Mouse (Mus musculus): ENCODE measurements at regions not wholly inside any gene's neighbourhood (a gene's known extent, or its start where the extent isn't known, plus 50 kb on each side); places are given as distances from the start of the nearest gene placed in this dataset.

DNA sequence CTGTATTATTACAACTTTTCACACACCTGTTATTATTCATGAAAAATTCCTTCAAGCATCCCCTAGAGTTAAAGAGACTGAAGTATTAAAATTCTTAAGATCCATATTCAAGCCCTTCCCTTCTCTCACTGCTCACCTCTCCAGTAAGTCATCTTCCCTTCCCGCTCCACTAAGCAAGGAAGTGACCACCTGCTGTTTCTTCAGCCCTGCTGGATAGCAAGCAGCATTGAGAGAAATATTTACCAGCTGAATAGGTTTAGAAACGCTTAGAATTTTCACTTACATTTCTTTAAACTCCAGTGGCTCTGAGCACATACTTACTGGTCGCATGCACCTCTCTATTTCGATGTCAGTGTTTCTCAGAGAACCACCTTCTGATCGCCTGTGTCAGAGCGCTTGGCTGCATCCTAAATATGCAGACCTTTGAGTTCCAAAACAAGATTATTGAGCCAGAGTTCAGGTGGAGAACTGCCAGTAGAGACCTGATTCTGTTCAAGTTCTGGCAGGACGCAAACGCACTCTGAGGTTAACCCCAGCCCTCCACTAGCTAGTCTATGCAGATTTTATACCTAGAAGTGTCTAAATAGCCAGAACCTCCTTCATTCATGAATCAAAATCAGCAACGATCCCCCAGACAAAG lies 314.9 kb downstream of the Mllt3 start:
- 62% methylated on average over 9 of the region's 9 CpGs for WGBS (ENCODE audit: insufficient replicate concordance)

DNA sequence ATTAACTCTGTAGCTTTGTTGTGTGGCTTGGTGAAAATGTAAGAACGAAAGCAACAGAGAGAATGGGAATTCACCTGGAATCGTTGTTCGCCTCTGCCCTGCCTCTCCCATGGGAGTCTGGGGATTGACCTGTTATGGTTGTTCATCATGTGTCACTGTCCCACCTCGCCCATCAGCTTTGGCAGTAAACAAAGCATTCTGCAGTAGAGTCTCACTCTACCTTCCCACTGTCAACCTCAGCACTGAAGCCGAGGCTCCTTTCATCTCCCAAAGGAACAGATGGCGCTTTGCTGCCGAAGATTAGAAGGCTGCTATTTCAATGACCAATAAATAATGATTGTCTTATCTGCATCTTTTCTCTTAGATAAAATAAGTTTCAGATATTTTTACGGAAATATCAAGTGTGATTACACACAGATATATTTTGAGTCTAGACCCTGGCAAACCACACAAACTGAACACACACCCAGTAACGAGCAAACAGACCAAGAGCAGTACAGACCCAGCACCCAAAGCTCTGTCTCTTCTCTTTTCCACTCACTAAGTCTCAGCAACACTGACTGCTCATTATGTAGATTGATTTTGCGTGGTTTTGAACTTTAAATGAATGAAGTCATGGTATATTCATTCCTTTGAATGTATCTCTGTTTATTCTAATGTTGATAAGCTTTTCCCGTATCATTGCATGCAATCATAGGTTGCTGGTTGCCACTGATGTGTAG lies 317.8 kb downstream of the Mllt3 start:
- no peak overlapping the region for H3K27ac ChIP-seq (replicated peaks)
- no peak overlapping the region for H3K9ac ChIP-seq
- H3K9me3 ChIP-seq (replicated peaks): no peaks in the 10 kb centered on the region
- no peak overlapping the region for H3K4me2 ChIP-seq
- no peaks in the 10 kb centered on the region for H3K4me1 ChIP-seq (replicated peaks)
- 54% methylated on average over 11 of the region's 11 CpGs for WGBS (ENCODE audit: insufficient replicate concordance)
- no peak overlapping the region for H3K4me3 ChIP-seq (replicated peaks)
- ATAC-seq (ENCODE audit: insufficient read depth): no peak
- H3K36me3 ChIP-seq (replicated peaks): no peaks in the 10 kb centered on the region
- H3K27me3 ChIP-seq: no peaks in the 10 kb centered on the region

More for the DNA sequence above, 314.9 kb downstream of the Mllt3 start:
- Histone ChIP-seq H3K9me3 (replicated peaks) (no peaks in the 10 kb centered on the region), H3K4me3 (replicated peaks) (no peak overlapping the region), H3K27ac (replicated peaks) (no peak overlapping the region), H3K36me3 (replicated peaks) (no peaks in the 10 kb centered on the region), H3K9ac (no peak overlapping the region), H3K4me1 (replicated peaks) (no peaks in the 10 kb centered on the region), H3K27me3 (no peaks in the 10 kb centered on the region), H3K4me2 (no peak overlapping the region)
- no peak for ATAC-seq (ENCODE audit: insufficient read depth)

DNA sequence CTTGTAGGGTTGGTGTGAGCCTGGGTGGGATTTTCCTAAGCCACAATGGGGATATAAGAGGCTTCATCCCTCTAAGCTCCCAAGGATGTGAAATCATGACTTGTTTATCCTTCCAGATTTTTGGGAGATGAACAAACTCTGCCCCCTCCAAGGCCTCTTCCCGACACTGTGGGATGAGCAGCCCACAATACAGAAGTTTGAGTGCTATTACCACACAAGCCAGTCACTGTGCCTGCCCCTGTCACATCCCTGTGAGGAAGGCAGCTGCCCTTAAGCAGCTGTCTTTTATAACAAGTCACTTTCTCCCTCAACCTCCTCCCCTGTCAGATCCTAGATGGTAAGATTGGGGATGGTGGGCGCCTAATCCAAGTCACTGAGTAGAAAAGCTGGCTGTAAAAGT lies 320.5 kb downstream of the Mllt3 start:
- Histone ChIP-seq H3K9ac (no peak overlapping the region), H3K4me3 (replicated peaks) (no peak overlapping the region), H3K27me3 (no peaks in the 10 kb centered on the region), H3K4me2 (no peak overlapping the region), H3K4me1 (replicated peaks) (no peaks in the 10 kb centered on the region), H3K27ac (replicated peaks) (no peak overlapping the region), H3K9me3 (replicated peaks) (no peaks in the 10 kb centered on the region), H3K36me3 (replicated peaks) (no peaks in the 10 kb centered on the region)
- 36% methylated on average over 2 of the region's 2 CpGs for WGBS (ENCODE audit: insufficient replicate concordance)
- ATAC-seq (ENCODE audit: insufficient read depth): no peak

DNA sequence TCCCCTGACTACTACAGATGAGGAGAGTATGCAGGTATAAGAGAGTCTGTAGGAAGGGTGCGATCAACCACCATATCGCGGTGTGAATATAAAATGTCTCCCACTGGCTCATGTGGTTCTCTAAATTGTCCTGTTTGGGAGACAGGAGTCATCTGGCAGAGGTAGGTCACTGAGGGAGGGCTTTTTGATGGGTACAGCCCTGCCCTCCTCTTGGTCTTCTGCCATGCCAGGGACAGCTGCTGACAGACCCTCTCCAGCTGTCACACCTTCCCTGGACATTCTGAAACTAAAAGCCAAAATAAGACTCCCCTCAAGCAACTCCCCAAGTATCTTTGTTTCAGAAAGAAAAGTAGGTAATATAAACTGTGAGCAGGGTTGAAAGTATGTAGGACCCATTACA lies 320.9 kb downstream of the Mllt3 start:
- ATAC-seq (ENCODE audit: insufficient read depth): no peak
- 92% methylated on average over 3 of the region's 3 CpGs for WGBS (ENCODE audit: insufficient replicate concordance)
- H3K4me1 ChIP-seq (replicated peaks): no peaks in the 10 kb centered on the region
- no peaks in the 10 kb centered on the region for H3K27me3 ChIP-seq
- no peaks in the 10 kb centered on the region for H3K9me3 ChIP-seq (replicated peaks)
- H3K4me2 ChIP-seq: no peak overlapping the region
- no peaks in the 10 kb centered on the region for H3K36me3 ChIP-seq (replicated peaks)
- no peak overlapping the region for H3K4me3 ChIP-seq (replicated peaks)
- no peak overlapping the region for H3K9ac ChIP-seq
- H3K27ac ChIP-seq (replicated peaks): no peak overlapping the region

DNA sequence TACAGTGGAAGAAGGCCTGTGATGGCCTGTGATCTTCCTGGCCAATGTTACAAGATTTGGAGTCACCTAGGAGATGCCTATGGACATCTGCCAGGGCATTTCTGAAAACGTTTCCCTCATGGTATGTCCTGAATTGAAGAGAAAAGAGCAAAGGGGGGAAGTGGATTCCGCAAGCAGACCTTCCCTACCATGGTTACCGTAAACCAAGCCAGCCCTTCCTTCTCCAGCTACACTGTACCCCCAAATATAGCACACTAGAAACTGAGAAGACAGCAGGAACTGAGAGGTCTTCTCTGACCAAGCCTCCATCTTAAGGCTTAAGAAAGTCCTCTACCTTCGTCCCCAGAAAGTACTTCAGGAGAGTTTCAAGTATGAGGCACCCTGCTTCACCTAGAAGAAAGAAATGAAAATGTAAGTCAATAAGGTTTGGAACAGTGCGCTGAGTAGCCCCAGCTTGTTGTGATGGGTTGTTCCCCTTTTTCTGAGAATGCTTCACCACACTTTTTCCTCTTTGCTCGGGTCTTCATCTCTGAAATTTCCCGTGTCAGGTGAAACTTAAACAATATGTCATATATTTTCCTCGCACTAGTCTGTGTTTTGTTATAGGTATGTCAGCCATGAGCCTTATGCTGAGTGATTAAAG lies 321.9 kb downstream of the Mllt3 start:
- no peaks in the 10 kb centered on the region for H3K36me3 ChIP-seq (replicated peaks)
- H3K4me3 ChIP-seq (replicated peaks): no peak overlapping the region
- H3K27me3 ChIP-seq: no peaks in the 10 kb centered on the region
- no peak overlapping the region for H3K4me2 ChIP-seq
- no peak overlapping the region for H3K9ac ChIP-seq
- H3K9me3 ChIP-seq (replicated peaks): no peaks in the 10 kb centered on the region
- H3K4me1 ChIP-seq (replicated peaks): no peaks in the 10 kb centered on the region
- 44% methylated on average over 8 of the region's 8 CpGs for WGBS (ENCODE audit: insufficient replicate concordance)
- ATAC-seq (ENCODE audit: insufficient read depth): no peak
- H3K27ac ChIP-seq (replicated peaks): no peak overlapping the region

DNA sequence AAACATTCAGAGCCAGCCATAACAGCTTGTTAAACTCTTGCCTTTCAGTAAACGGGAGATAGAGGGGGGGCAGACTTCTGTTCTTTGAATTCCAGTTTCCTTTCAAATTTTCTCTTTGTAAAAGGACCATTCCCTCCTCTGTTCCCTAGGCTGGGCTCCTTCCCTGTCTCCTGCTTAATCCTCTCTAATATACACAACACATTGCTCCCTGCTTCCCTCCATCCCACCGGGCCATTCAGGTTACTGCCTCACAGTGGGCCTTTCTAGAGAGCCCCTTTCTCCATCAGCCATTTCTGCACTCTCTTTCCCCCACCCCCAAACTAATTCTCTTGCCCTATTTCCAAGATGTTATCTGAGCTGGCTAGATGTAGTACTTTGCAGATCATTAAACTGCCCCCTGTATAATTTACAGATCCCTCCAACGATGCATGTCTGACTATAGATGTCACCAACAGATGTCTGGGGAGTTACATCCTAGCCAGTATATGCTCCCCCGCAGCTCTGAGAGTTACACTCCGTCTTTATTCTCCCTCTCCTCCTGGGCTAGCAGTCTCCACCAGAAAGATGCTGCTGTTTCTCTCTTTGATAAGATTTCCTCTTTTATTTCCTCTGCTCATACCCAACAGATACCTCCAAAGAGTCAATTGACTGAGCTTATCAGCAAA lies 324.1 kb downstream of the Mllt3 start:
- H3K9me3 ChIP-seq (replicated peaks): no peaks in the 10 kb centered on the region
- no peak overlapping the region for H3K27ac ChIP-seq (replicated peaks)
- 14% methylated on average over 5 of the region's 5 CpGs for WGBS (ENCODE audit: insufficient replicate concordance)
- H3K27me3 ChIP-seq: no peaks in the 10 kb centered on the region
- H3K4me3 ChIP-seq (replicated peaks): no peak overlapping the region
- ATAC-seq (ENCODE audit: insufficient read depth): no peak
- no peak overlapping the region for H3K4me2 ChIP-seq
- H3K4me1 ChIP-seq (replicated peaks): no peaks in the 10 kb centered on the region
- H3K36me3 ChIP-seq (replicated peaks): no peaks in the 10 kb centered on the region
- no peak overlapping the region for H3K9ac ChIP-seq

DNA sequence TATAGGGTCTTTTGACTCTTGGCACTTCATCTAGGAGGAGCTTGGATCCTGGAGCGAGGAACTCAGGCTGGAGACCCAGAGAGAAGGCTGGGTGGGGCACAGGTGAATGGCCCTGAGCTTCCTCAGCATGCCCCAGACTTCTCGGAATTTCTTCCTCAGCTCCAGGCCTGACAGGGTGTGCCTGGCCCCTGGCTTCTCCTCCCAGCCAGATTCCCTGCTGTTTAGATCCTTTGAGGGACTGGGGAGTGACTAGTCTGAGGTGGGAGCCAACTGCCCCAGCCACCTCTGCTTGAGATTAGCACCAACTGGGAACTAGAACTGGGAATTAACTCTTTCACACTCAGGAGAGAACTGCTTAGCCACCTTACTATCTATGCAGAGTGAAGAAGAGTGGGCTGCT lies 325.8 kb downstream of the Mllt3 start:
- no peaks in the 10 kb centered on the region for H3K4me1 ChIP-seq (replicated peaks)
- H3K27me3 ChIP-seq: no peaks in the 10 kb centered on the region
- H3K9ac ChIP-seq: no peak overlapping the region
- no peak overlapping the region for H3K4me3 ChIP-seq (replicated peaks)
- H3K4me2 ChIP-seq: no peak overlapping the region
- H3K9me3 ChIP-seq (replicated peaks): no peaks in the 10 kb centered on the region
- WGBS (ENCODE audit: insufficient replicate concordance): 31% methylated on average over 2 of the region's 2 CpGs
- H3K27ac ChIP-seq (replicated peaks): no peak overlapping the region
- no peaks in the 10 kb centered on the region for H3K36me3 ChIP-seq (replicated peaks)
- no peak for ATAC-seq (ENCODE audit: insufficient read depth)

DNA sequence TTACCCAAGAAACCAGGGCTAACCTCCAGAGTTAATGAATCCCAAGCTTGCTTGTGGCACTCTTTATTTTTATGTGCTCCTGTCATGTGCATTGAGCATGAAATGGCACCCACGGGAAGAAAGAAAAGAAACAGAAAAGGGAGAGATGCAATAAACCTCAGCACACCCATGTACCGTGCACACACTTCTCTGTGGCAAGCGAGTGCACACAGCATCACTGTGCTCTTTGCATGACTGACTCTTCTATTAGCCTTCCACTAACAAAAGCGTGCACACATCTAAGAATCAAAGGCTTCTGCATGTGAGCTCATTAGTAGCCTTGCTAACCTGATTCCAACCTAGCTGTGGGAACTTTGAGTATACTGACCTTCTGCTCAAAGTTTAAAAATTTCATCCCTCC lies 330.3 kb downstream of the Mllt3 start:
- no peak for ATAC-seq (ENCODE audit: insufficient read depth)
- Histone ChIP-seq H3K27ac (replicated peaks) (no peak overlapping the region), H3K27me3 (no peaks in the 10 kb centered on the region), H3K4me1 (replicated peaks) (no peaks in the 10 kb centered on the region), H3K4me2 (no peak overlapping the region), H3K9me3 (replicated peaks) (no peaks in the 10 kb centered on the region), H3K36me3 (replicated peaks) (no peaks in the 10 kb centered on the region), H3K4me3 (replicated peaks) (no peak overlapping the region), H3K9ac (no peak overlapping the region)
- 57% methylated on average over 4 of the region's 4 CpGs for WGBS (ENCODE audit: insufficient replicate concordance)

DNA sequence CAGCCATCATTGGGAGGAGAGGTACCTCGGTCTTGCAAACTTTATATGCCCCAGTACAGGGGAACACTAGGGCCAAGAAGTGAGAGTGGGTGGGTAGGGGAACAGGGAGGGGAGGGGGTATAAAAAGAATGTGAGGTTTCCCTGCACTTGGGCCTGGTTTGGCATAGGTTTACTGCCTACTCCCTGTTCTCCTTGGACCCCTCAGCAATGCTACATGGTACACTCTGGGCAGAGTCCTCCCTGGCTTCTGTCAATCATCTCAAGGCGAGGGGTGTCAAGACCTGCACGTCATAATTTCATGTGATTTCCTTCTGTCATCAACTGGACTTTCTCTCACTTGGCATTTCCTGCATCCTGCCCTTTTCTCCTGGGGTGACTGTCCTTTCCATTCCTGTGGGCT lies 330.9 kb downstream of the Mllt3 start:
- no peak for ATAC-seq (ENCODE audit: insufficient read depth)
- no peak overlapping the region for H3K4me2 ChIP-seq
- H3K9ac ChIP-seq: no peak overlapping the region
- 45% methylated on average over 3 of the region's 3 CpGs for WGBS (ENCODE audit: insufficient replicate concordance)
- H3K27me3 ChIP-seq: no peaks in the 10 kb centered on the region
- H3K4me3 ChIP-seq (replicated peaks): no peak overlapping the region
- no peaks in the 10 kb centered on the region for H3K9me3 ChIP-seq (replicated peaks)
- no peak overlapping the region for H3K27ac ChIP-seq (replicated peaks)
- no peaks in the 10 kb centered on the region for H3K4me1 ChIP-seq (replicated peaks)
- no peaks in the 10 kb centered on the region for H3K36me3 ChIP-seq (replicated peaks)

DNA sequence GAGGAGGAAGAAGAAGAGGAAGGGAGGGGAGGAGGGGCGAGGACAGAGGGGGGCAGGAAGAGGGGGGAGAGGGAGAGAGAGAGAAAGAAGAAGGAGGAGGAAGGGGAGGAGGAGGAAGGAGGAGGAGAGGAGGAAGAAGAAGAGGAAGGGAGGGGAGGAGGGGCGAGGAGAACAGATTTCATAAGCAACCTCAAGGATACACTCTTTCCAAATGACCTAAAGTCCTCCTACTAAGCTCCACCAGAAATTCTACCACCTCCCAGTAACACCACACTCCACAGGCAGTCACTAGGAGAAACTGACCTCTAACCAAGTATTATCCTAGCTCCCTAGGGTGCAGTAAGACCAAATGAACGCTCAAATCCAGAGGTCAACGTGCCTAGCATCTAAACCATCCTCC lies 332.1 kb downstream of the Mllt3 start:
- ATAC-seq (ENCODE audit: insufficient read depth): no peak
- H3K27me3 ChIP-seq: no peaks in the 10 kb centered on the region
- no peak overlapping the region for H3K9ac ChIP-seq
- 48% methylated on average over 4 of the region's 4 CpGs for WGBS (ENCODE audit: insufficient replicate concordance)
- H3K4me1 ChIP-seq (replicated peaks): no peaks in the 10 kb centered on the region
- H3K4me3 ChIP-seq (replicated peaks): no peak overlapping the region
- H3K9me3 ChIP-seq (replicated peaks): no peaks in the 10 kb centered on the region
- no peak overlapping the region for H3K4me2 ChIP-seq
- no peak overlapping the region for H3K27ac ChIP-seq (replicated peaks)
- no peaks in the 10 kb centered on the region for H3K36me3 ChIP-seq (replicated peaks)

DNA sequence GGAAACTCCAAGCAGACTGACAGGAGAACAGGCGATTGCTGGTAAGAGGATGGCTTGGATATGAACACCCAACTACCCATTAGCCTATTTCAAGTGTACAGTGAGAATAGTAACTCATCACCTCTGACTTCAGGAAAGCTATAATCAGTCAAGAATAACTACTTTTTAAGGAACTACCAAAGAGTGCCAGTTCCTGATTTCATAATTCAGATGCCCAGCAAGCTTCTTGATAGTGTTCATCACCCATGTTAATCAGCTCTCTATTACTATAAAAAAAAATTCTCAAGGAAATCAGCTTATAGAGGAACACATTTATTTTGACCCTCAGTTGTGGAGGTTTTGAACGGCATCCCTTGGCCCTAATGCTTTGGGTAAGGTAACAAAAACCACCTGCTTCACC lies 332.7 kb downstream of the Mllt3 start:
- Histone ChIP-seq H3K4me2 (no peak overlapping the region), H3K27me3 (no peaks in the 10 kb centered on the region), H3K9me3 (replicated peaks) (no peaks in the 10 kb centered on the region), H3K27ac (replicated peaks) (no peak overlapping the region), H3K9ac (no peak overlapping the region), H3K4me1 (replicated peaks) (no peaks in the 10 kb centered on the region), H3K4me3 (replicated peaks) (no peak overlapping the region), H3K36me3 (replicated peaks) (no peaks in the 10 kb centered on the region)
- WGBS (ENCODE audit: insufficient replicate concordance): 50% methylated on average over 2 of the region's 2 CpGs
- no peak for ATAC-seq (ENCODE audit: insufficient read depth)
